Mouse (Mus musculus) urinary bladder, postnatal 36 days (tissue): ENCODE measurements at regions not wholly inside any gene's neighbourhood (a gene's known extent, or its start where the extent isn't known, plus 50 kb on each side); places are given as distances from the start of the nearest gene placed in this dataset.

Source experiments
- DNase-seq, 2 experiments: peaks; one replicate each; pipeline ENCODE4 v3.0.0; 2022; ENCODE audit warnings: low spot score in 2 of 2, mixed read lengths in 1 of 2

- no peak for DNase-seq
Observed at GRCm38 (mm10) chr6:147964739-147965138, 82.3 kb upstream of the Far2 start.

DNA sequence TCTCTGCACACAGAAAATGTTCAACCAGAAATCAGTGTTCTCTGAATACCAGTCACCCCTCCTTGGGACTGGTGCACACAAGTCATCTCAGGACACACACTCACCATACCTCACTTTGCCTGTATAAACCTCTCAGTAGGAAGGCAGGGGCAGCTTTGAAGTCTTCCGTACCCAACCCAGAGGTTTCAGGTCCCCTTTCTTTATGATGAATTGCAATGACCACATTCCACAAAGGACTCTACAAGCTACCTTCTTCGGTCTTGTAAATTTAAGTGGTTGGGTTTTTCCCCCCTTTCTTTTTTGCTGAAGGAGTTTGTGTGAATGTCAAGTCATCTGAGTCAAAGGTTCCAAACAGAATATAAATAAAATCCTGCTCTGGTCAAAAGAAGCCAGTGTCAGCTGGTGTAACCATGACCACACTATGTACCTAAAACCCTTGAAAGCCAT lies 76.9 kb upstream of the Far2 start:
- no peak for DNase-seq

- DNase-seq, result no peak
Observed at GRCm38 (mm10) chr6:147972552-147972951, 74.5 kb upstream of the Far2 start.

DNA sequence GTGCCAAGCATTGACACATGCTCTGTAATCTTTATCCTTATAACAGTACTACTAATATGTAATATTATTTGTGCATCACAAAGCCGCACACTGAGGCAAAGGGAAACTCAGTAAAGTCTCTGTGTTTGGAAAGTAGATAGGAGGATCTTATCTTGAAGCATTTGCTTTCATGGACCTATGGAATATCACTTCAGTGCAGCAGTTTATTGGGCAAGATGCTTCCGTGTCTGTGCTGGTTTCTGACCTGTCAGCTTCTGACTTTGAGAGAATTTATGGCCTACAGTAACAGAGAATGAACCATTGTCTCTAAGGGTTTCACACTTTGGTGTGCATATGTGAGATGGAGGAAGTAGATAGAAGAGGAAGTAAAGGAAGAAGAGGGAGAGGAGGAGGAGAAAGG lies 74.0 kb upstream of the Far2 start:
- no peak for DNase-seq

GRCm38 (mm10) chr6:147975917-147976316 lies 71.1 kb upstream of the Far2 start:
- no peak for DNase-seq

GRCm38 (mm10) chr6:147989381-147989780 lies 57.7 kb upstream of the Far2 start:
- no peak for DNase-seq
